Mouse (Mus musculus) thymus, adult 2 months (tissue): ENCODE results near the gene 9430097D07Rik. TPM values are rescaled to one million over a fixed set of nuclear protein-coding genes. Genes with fewer than 3 reads are reported as not detected.

ENCODE experiments used
- DNase-seq: peaks from one replicate; pipeline ENCODE4 v3.0.0; 2021
- H3K27ac ChIP-seq: fragments of 200-500 bp; 2 replicates; pipeline ENCODE4 v1.5.1; 2012; ENCODE audit warnings: low read length, control low read depth; ENCODE audit not compliant: control insufficient read depth, insufficient read depth
- H3K27me3 ChIP-seq: fragments of 200-500 bp; 2 replicates; pipeline ENCODE4 v1.6.1; 2012; ENCODE audit warnings: mild to moderate bottlenecking, low read length, moderate library complexity, mixed read lengths; ENCODE audit not compliant: control insufficient read depth, insufficient read depth
- H3K36me3 ChIP-seq: fragments of 200-500 bp; 2 replicates; pipeline ENCODE4 v1.6.1; 2012; ENCODE audit warnings: mild to moderate bottlenecking, low read length, moderate library complexity; ENCODE audit not compliant: control insufficient read depth, insufficient read depth
- H3K4me1 ChIP-seq: fragments of 200-500 bp; replicated peaks from 2 replicates; pipeline ENCODE4 v1.6.1; 2012; ENCODE audit warnings: low read length; ENCODE audit not compliant: control insufficient read depth, insufficient read depth
- H3K4me3 ChIP-seq: fragments of 200-500 bp; 2 replicates; pipeline ENCODE4 v1.5.1; 2012; ENCODE audit warnings: mild to moderate bottlenecking, low read length, control low read depth, moderate library complexity; ENCODE audit not compliant: control insufficient read depth, insufficient read depth
- CTCF ChIP-seq: fragments of 200-500 bp; IDR thresholded peaks from 2 replicates; pipeline ENCODE4 v1.5.1; 2012; ENCODE audit warnings: mild to moderate bottlenecking, control low read depth, low read length, moderate library complexity, borderline replicate concordance; ENCODE audit not compliant: control insufficient read depth, poor library complexity, insufficient read depth; ENCODE audit errors: extremely low read depth
- POLR2A ChIP-seq: fragments of 200-500 bp; IDR thresholded peaks from 2 replicates; pipeline ENCODE4 v1.6.1; 2012; ENCODE audit warnings: mild to moderate bottlenecking, low read length, control low read depth, moderate library complexity; ENCODE audit not compliant: control insufficient read depth, poor library complexity, insufficient read depth; ENCODE audit errors: extremely low read depth
- WGBS: fragments of 180-500 bp; shearing (Covaris S2); methylation state at CpG from one replicate; pipeline ENCODE4 v1.1.7; 2018; 5-methylcytosine and 5-hydroxymethylcytosine counted together
- polyA plus RNA-seq: library from polyadenylated mRNA; depleted of rRNA; stranded (reverse); fragments of >200 nt; gene quantifications from 2 replicates; pipeline ENCODE4 v1.2.3, GENCODE M21; 2012

9430097D07Rik gene
- polyA plus RNA-seq, 1 experiment = not detected

GRCm38 (mm10) chr2:32617109-32617508, 41.6 kb upstream of the 9430097D07Rik start:
- H3K36me3 ChIP-seq = no peaks in the 10 kb centered on the region
- 100% methylated on average over 1 of the region's 1 CpGs for WGBS
- no peak overlapping the region for H3K27ac ChIP-seq

GRCm38 (mm10) chr2:32612274-32612673, 36.8 kb upstream of the 9430097D07Rik start:
- Histone ChIP-seq H3K4me3 (no peak overlapping the region), H3K27me3 (peaks cover 10% of the 10 kb centered on the region), H3K27ac (no peak overlapping the region), H3K4me1 (peaks cover 16% of the 10 kb centered on the region), H3K36me3 (no peaks in the 10 kb centered on the region)
- WGBS = 96% methylated on average over 26 of the region's 26 CpGs
- no peak for TF ChIP-seq POLR2A
- no peak for TF ChIP-seq CTCF
- DNase-seq = no peak

More at GRCm38 (mm10) chr2:32617109-32617508, 41.6 kb upstream of the 9430097D07Rik start:
- no peak for DNase-seq
- Histone ChIP-seq H3K4me1 (no peaks in the 10 kb centered on the region), H3K4me3 (no peak overlapping the region), H3K27me3 (no peaks in the 10 kb centered on the region)
- TF ChIP-seq CTCF = no peak
- no peak for TF ChIP-seq POLR2A

GRCm38 (mm10) chr2:32610610-32611229, 35.2 kb upstream of the 9430097D07Rik start:
- no peak overlapping the region for H3K4me3 ChIP-seq
- H3K27ac ChIP-seq = no peak overlapping the region

GRCm38 (mm10) chr2:32608778-32609435, 33.4 kb upstream of the 9430097D07Rik start:
- WGBS = 73% methylated on average over 18 of the region's 18 CpGs
- TF ChIP-seq CTCF (no peak), POLR2A (no peak)
- no peak overlapping the region for H3K4me3 ChIP-seq
- H3K4me1 ChIP-seq = peaks cover 23% of the 10 kb centered on the region
- H3K36me3 ChIP-seq = no peaks in the 10 kb centered on the region
- DNase-seq = no peak
- H3K27ac ChIP-seq = no peak overlapping the region
- peaks cover 13% of the 10 kb centered on the region for H3K27me3 ChIP-seq

More at GRCm38 (mm10) chr2:32610610-32611229, 35.2 kb upstream of the 9430097D07Rik start:
- DNase-seq = peak; percentile 41
- peaks cover 23% of the 10 kb centered on the region for H3K4me1 ChIP-seq
- H3K36me3 ChIP-seq = no peaks in the 10 kb centered on the region
- WGBS = 23% methylated on average over 23 of the region's 23 CpGs
- H3K27me3 ChIP-seq = peaks cover 13% of the 10 kb centered on the region
- TF ChIP-seq CTCF (no peak), POLR2A (no peak)

- Histone ChIP-seq H3K4me3 (no peak overlapping the region; the same call in 1 of the 2 replicates), H3K27me3 (peaks cover 13% of the 10 kb centered on the region), H3K27ac (no peak overlapping the region), H3K4me1 (peaks cover 23% of the 10 kb centered on the region), H3K36me3 (no peaks in the 10 kb centered on the region)
- WGBS = 3% methylated on average over 25 of the region's 25 CpGs
- DNase-seq = peak; percentile 15
- TF ChIP-seq CTCF = no peak
These were observed 32.8 kb upstream of the 9430097D07Rik start for GRCm38 (mm10) chr2:32608141-32608777.

GRCm38 (mm10) chr2:32607262-32607947, 31.9 kb upstream of the 9430097D07Rik start:
- DNase-seq = peak; percentile 20
- Histone ChIP-seq H3K27me3 (peaks cover 13% of the 10 kb centered on the region), H3K4me3 (peak overlapping the region; percentile 45), H3K27ac (no peak overlapping the region), H3K4me1 (peaks cover 26% of the 10 kb centered on the region), H3K36me3 (no peaks in the 10 kb centered on the region)
- WGBS = 3% methylated on average over 33 of the region's 34 CpGs
- TF ChIP-seq POLR2A (no peak), CTCF (no peak)
